1 mouse cellular context compared by ENCODE assay signal in genomic region chr10:128518833-128519232, GRCm38 (mm10).
TF ChIP-seq lines count a peak whose summit lies in the region.

No protein-coding gene starts in this region.

TF ChIP-seq in MEL, 35 proteins besides CTCF, POLR2A, EP300 and RAD21:
- TF ChIP-seq SMC3 (IDR thresholded peaks at IDR 0.05; ENCODE audit: low read depth, low read length) (peak; percentile 44), ZC3H11A (IDR thresholded peaks at IDR 0.05; ENCODE audit: low read depth, low read length) (peak; percentile 35; the same call in 1 of the 2 replicates), MXI1 (IDR thresholded peaks at IDR 0.05; ENCODE audit: low read depth, low read length) (no peak)
TF ChIP-seq in MEL: peak in this region for 2.
